Mouse (Mus musculus) midbrain, embryonic 14.5 days (tissue): ENCODE data around the gene Hsp90b1. TPM values are rescaled to one million over a fixed set of nuclear protein-coding genes. Genes with fewer than 3 reads are reported as not detected.
"Not testable (repeated sequence)": the region's sequence is repeated elsewhere in the genome, so short reads cannot be mapped to it uniquely, and the experiment has no call there.

ENCODE experiments used
- ATAC-seq: fragments of 200-750 bp; cut with Nextera tagmentation; 2 replicates; pipeline ENCODE4 v1.8.0; 2017; ENCODE audit warnings: moderate number of reproducible peaks, moderate library complexity; ENCODE audit not compliant: low FRiP score, low TSS enrichment
- DNase-seq: peaks from one replicate; pipeline ENCODE4 v3.0.0-alpha.2; 2015
- H3K27ac ChIP-seq: fragments of 300-500 bp; sonication (generic); replicated peaks from 2 replicates; pipeline ENCODE4 v1.5.1; 2014; ENCODE audit warnings: mild to moderate bottlenecking, low read depth, low read length, moderate library complexity
- H3K27me3 ChIP-seq: fragments of 300-500 bp; sonication (generic); 2 replicates; pipeline ENCODE4 v1.6.1; 2014; ENCODE audit warnings: low read length, control low read depth, mixed read lengths; ENCODE audit not compliant: control insufficient read depth, insufficient read depth
- H3K36me3 ChIP-seq: fragments of 300-500 bp; sonication (generic); 2 replicates; pipeline ENCODE4 v1.6.1; 2014; ENCODE audit warnings: low read length, control low read depth; ENCODE audit not compliant: control insufficient read depth, insufficient read depth
- H3K4me1 ChIP-seq: fragments of 300-500 bp; sonication (generic); 2 replicates; pipeline ENCODE4 v1.6.1; 2014; ENCODE audit warnings: mild to moderate bottlenecking, antibody characterized with exemption, low read length, control low read depth; ENCODE audit not compliant: control insufficient read depth, insufficient read depth
- H3K4me2 ChIP-seq: fragments of 300-500 bp; sonication (generic); 2 replicates; pipeline ENCODE4 v1.6.1; 2014; ENCODE audit warnings: mild to moderate bottlenecking, low read length, moderate library complexity
- H3K4me3 ChIP-seq: fragments of 300-500 bp; sonication (generic); replicated peaks from 2 replicates; pipeline ENCODE4 v1.5.1; 2014; ENCODE audit warnings: low read depth, low read length
- H3K9ac ChIP-seq: fragments of 300-500 bp; sonication (generic); replicated peaks from 2 replicates; pipeline ENCODE4 v1.6.1; 2014; ENCODE audit warnings: mild to moderate bottlenecking, low read length, moderate library complexity
- H3K9me3 ChIP-seq: fragments of 300-500 bp; sonication (generic); 2 replicates; pipeline ENCODE4 v1.6.1; 2016; ENCODE audit warnings: low read length, control low read depth, mixed read lengths; ENCODE audit not compliant: control insufficient read depth
- WGBS: fragments of 180-500 bp; shearing (Covaris S2); extraction: QIAGEN DNeasy Blood & Tissue Kit; methylation state at CpG from one replicate; pipeline ENCODE4 v1.1.7; 2014; 5-methylcytosine and 5-hydroxymethylcytosine counted together
- microRNA-seq: library from miRNA; unstranded; fragments of <30 nt; microRNA quantifications from one replicate; pipeline ENCODE4, GENCODE M21; 2016
- polyA plus RNA-seq: library from polyadenylated mRNA; unstranded; fragments of >200 nt; fragmentation: Nextera tagmentation; extraction: Ambion mirVana; gene quantifications from 2 replicates; pipeline ENCODE4 v1.2.1, GENCODE M21; 2014

Hsp90b1 gene
- polyA plus RNA-seq, 1 experiment from 2014 or later = 242 TPM

DNA sequence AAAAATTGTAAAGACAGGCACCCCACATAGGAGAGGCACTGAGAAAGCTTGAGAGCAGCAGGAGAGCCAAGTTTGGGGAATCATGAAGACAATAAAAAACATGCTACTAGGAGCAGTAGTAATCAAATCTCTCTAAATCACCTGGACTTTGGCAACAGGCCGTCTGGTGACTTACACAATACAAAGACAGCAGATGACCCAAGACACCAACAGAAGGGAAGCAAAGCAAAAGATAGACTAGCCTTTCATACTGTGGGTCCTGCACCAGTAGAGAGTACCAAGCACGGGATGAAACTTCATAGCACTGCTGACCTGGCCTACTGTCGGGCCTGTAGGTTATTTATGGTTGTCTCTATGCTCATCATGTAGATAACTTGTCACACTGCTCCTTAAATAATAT, 5.1 kb downstream of the Hsp90b1 start:
- peaks cover 37% of the 10 kb centered on the region for H3K4me1 ChIP-seq
- no peaks in the 10 kb centered on the region for H3K9me3 ChIP-seq
- H3K9ac ChIP-seq = no peak overlapping the region
- 77% methylated on average over 3 of the region's 3 CpGs for WGBS
- no peak overlapping the region for H3K4me3 ChIP-seq
- no peaks in the 10 kb centered on the region for H3K27me3 ChIP-seq
- DNase-seq = no peak
- H3K4me2 ChIP-seq = no peak overlapping the region; the same call in 1 of the 2 replicates
- no peak overlapping the region for H3K27ac ChIP-seq
- ATAC-seq = no peak
- peaks cover 75% of the 10 kb centered on the region for H3K36me3 ChIP-seq

DNA sequence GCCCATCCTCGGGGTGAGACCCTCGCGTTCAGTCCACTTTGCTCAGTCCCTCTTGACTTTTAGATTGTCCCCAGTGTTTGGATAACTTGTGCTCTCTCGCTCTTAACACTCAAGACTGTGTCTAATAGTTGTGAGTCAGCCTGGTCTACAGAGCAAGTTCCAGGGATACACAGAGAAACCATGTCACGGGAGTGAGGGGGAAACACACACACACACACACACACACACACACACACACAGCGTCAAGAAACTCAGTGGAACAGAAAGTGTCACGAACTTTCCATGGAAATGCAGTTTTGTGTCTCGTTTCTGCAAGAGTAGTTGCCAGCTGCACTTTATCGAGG, 19.3 kb downstream of the Hsp90b1 start:
- ATAC-seq = not testable (repeated sequence)
- WGBS = 27% methylated on average over 9 of the region's 9 CpGs
- peak overlapping the region; percentile 65 for H3K4me3 ChIP-seq

DNA sequence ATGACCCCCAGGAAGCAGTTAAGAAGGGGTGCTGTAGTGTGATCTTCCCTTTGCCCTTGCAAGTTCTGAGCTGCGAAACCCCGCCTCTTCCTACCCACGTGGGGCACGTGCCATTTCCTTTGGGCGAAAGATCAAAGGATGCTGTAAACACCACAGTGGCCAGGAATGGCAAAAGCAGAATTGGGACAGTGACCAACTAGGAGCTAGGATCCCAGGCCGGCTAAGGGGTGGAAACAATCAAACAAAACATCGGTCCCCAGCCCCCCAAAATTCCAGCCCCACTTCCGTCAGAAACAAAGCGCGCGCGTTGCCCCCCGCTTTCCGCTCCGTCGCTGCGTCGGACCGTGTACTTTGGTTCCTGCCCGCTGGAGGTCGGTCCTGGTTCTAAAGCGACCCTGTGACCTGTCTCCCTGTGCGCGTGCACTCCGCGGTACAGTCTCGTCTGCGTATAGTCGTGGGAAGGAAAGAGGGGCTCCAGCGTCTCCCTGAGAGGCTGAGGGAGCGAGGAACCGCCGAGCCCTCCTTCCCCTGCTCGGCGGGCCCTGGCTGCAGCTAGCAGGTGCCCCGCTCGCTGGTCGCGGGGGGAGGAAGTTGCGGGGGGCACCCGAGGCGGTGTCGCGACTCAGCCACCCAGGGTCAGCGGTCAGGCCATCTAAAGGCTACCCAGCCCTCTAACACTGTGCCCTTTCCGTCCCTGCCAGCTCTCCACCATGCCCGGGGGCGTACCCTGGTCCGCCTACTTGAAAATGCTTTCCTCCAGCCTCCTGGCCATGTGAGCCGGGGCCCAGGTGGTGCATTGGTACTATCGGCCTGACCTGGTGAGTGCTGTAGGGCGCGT, 19.9 kb downstream of the Hsp90b1 start:
- WGBS = under 1% methylated on average over 53 of the region's 53 CpGs

More for the DNA sequence above, 19.3 kb downstream of the Hsp90b1 start:
- peak overlapping the region; percentile 87 for H3K9ac ChIP-seq
- not testable (repeated sequence) for H3K9me3 ChIP-seq, H3K27ac ChIP-seq, H3K27me3 ChIP-seq, H3K4me1 ChIP-seq, DNase-seq
- H3K4me2 ChIP-seq = peak overlapping the region; percentile 64
- H3K36me3 ChIP-seq = peaks cover 15% of the 10 kb centered on the region

DNA sequence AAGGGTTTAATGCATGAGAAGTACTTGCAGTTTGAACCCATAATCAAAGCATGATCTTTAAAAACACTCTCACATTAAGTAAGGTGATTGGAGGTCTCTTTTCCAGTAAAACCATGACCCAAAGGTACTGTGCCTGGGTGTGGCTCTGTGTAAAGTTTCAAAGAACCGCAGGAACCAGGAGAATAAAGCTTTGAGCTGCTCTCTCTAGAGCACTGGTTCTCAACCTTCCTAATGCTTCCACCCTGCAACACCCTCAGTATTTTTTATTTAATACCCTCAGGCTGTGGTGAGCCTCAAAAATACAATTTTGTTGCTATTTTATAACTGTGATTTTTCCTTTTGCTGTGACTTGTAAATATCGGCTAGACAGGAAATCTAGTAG, 20.5 kb downstream of the Hsp90b1 start:
- peak overlapping the region; percentile 65 for H3K4me3 ChIP-seq
- not testable (repeated sequence) for H3K9me3 ChIP-seq, H3K27me3 ChIP-seq, H3K27ac ChIP-seq, H3K36me3 ChIP-seq, H3K4me1 ChIP-seq, DNase-seq
- 22% methylated on average over 2 of the region's 2 CpGs for WGBS
- ATAC-seq = peak; percentile 69
- peak overlapping the region; percentile 64 for H3K4me2 ChIP-seq
- peak overlapping the region; percentile 87; the same call in 1 of the 2 replicates for H3K9ac ChIP-seq

More for the DNA sequence above, 19.9 kb downstream of the Hsp90b1 start:
- ATAC-seq = peak; percentile 96
- Histone ChIP-seq H3K27ac (peak overlapping the region; percentile 85), H3K9ac (peak overlapping the region; percentile 87), H3K4me2 (peak overlapping the region; percentile 64), H3K4me3 (peak overlapping the region; percentile 65)
- not testable (repeated sequence) for H3K36me3 ChIP-seq, H3K4me1 ChIP-seq, H3K27me3 ChIP-seq, H3K9me3 ChIP-seq
- DNase-seq = peak; percentile 90

DNA sequence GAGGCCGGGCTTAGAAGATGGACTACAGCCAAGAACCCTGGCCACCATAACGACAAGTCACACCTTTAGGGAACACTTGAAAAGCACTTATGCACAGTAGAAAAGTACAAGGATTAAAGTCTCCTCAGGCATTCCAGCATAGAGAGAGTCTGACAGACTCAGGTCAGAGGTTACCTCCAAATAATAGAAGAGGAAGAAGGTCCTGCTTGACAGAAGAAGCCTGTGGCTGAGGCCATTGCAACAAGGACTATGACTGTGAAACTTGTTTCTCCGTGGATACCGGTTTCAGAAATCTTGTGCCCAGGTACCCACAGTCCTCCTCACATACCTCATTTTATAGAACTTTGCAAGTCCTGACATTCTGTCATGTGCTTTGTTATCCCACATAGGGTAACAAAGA, 34.8 kb downstream of the Hsp90b1 start:
- not testable (repeated sequence) for DNase-seq, H3K36me3 ChIP-seq, H3K27ac ChIP-seq, H3K4me3 ChIP-seq, ATAC-seq, H3K27me3 ChIP-seq, H3K4me2 ChIP-seq, H3K4me1 ChIP-seq, H3K9me3 ChIP-seq, H3K9ac ChIP-seq
- WGBS = 89% methylated on average over 4 of the region's 4 CpGs

Small RNA genes lying within 50 kb of the gene (microRNA-seq; reads per million reads assigned to microRNA genes)
- gene Gm25745 = 0.88 reads per million

Other genes with a start within 250 kb of the Hsp90b1 start
- gene Syn3, start 206.6 kb downstream of the Hsp90b1 start, polyA plus RNA-seq = 24.3 and 25.6 TPM in 2 replicates
- 0.61 and 2.5 TPM in 2 replicates for gene Ttc41, start 302 bp upstream of the Hsp90b1 start, polyA plus RNA-seq
- 0.87 TPM in 1 of 2 replicates, not detected in the other for gene Gm49358, start 58.5 kb upstream of the Hsp90b1 start, polyA plus RNA-seq
- 14.9 and 17.2 TPM in 2 replicates for gene Nt5dc3, start 73.5 kb upstream of the Hsp90b1 start, polyA plus RNA-seq